Mouse (Mus musculus): ENCODE results near the gene Mycl. TPM values are rescaled to one million over a fixed set of nuclear protein-coding genes. Genes with fewer than 3 reads are reported as not detected.
"Not testable (repeated sequence)": the region's sequence is repeated elsewhere in the genome, so short reads cannot be mapped to it uniquely, and the experiment has no call there.

Mycl gene
- polyA plus RNA-seq, 1 experiment from 2014 or later: 2.9 TPM

GRCm38 (mm10) chr4:123005054-123005966 is 9.9 kb downstream of the Mycl start:
- ATAC-seq: no peak
- no peak for TF ChIP-seq CTCF (IDR thresholded peaks at IDR 0.05; ENCODE audit: low read depth)
- Histone ChIP-seq H3K27ac (ENCODE audit: low read depth, low read length) (no peak overlapping the region), H3K4me1 (replicated peaks; ENCODE audit: control insufficient read depth, insufficient read depth, low read length) (no peaks in the 10 kb centered on the region), H3K27me3 (replicated peaks; ENCODE audit: control insufficient read depth, insufficient read depth, low read length) (no peaks in the 10 kb centered on the region), H3K4me3 (ENCODE audit: low read depth, low read length) (no peak overlapping the region), H3K9ac (ENCODE audit: low read depth, low read length) (no peak overlapping the region), H3K4me2 (replicated peaks; ENCODE audit: low read depth) (no peak overlapping the region), H3K9me3 (ENCODE audit: control insufficient read depth) (no peaks in the 10 kb centered on the region), H3K36me3 (ENCODE audit: control insufficient read depth, insufficient read depth) (no peaks in the 10 kb centered on the region)
- WGBS: 29% methylated on average over 15 of the region's 15 CpGs

GRCm38 (mm10) chr4:123012501-123012900 is 17.0 kb downstream of the Mycl start:
- H3K4me3 ChIP-seq (ENCODE audit: low read depth, low read length); H3K27ac ChIP-seq (ENCODE audit: low read depth, low read length); H3K9ac ChIP-seq (ENCODE audit: low read depth, low read length); H3K36me3 ChIP-seq (ENCODE audit: control insufficient read depth, insufficient read depth); H3K4me2 ChIP-seq (replicated peaks; ENCODE audit: low read depth); H3K27me3 ChIP-seq (replicated peaks; ENCODE audit: control insufficient read depth, insufficient read depth, low read length); H3K9me3 ChIP-seq (ENCODE audit: control insufficient read depth); ATAC-seq; H3K4me1 ChIP-seq (replicated peaks; ENCODE audit: control insufficient read depth, insufficient read depth, low read length): not testable (repeated sequence)
- WGBS: 89% methylated on average over 4 of the region's 4 CpGs

GRCm38 (mm10) chr4:123013346-123013945 is 18.0 kb downstream of the Mycl start:
- H3K27me3 ChIP-seq (replicated peaks; ENCODE audit: control insufficient read depth, insufficient read depth, low read length): no peaks in the 10 kb centered on the region
- no peaks in the 10 kb centered on the region for H3K4me1 ChIP-seq (replicated peaks; ENCODE audit: control insufficient read depth, insufficient read depth, low read length)
- TF ChIP-seq CTCF (IDR thresholded peaks at IDR 0.05; ENCODE audit: low read depth): no peak
- H3K27ac ChIP-seq (ENCODE audit: low read depth, low read length): no peak overlapping the region
- H3K36me3 ChIP-seq (ENCODE audit: control insufficient read depth, insufficient read depth): no peaks in the 10 kb centered on the region
- no peaks in the 10 kb centered on the region for H3K9me3 ChIP-seq (ENCODE audit: control insufficient read depth)
- no peak overlapping the region for H3K9ac ChIP-seq (ENCODE audit: low read depth, low read length)
- 60% methylated on average over 5 of the region's 5 CpGs for WGBS
- no peak for ATAC-seq
- H3K4me3 ChIP-seq (ENCODE audit: low read depth, low read length): no peak overlapping the region
- no peak overlapping the region for H3K4me2 ChIP-seq (replicated peaks; ENCODE audit: low read depth)

- H3K9ac ChIP-seq (ENCODE audit: low read depth, low read length): no peak overlapping the region
- ATAC-seq: no peak
- H3K9me3 ChIP-seq (ENCODE audit: control insufficient read depth): no peaks in the 10 kb centered on the region
- no peaks in the 10 kb centered on the region for H3K36me3 ChIP-seq (ENCODE audit: control insufficient read depth, insufficient read depth)
- H3K27me3 ChIP-seq (replicated peaks; ENCODE audit: control insufficient read depth, insufficient read depth, low read length): no peaks in the 10 kb centered on the region
- TF ChIP-seq CTCF (IDR thresholded peaks at IDR 0.05; ENCODE audit: low read depth): no peak
- H3K4me3 ChIP-seq (ENCODE audit: low read depth, low read length): no peak overlapping the region
- H3K4me1 ChIP-seq (replicated peaks; ENCODE audit: control insufficient read depth, insufficient read depth, low read length): 0 out of 2 replicates have a peak, but pooled peaks cover 2% of the 10 kb centered on the region
- WGBS: 37% methylated on average over 3 of the region's 3 CpGs
- H3K27ac ChIP-seq (ENCODE audit: low read depth, low read length): no peak overlapping the region
- H3K4me2 ChIP-seq (replicated peaks; ENCODE audit: low read depth): no peak overlapping the region
Observed at GRCm38 (mm10) chr4:123013949-123014406, 18.5 kb downstream of the Mycl start.

GRCm38 (mm10) chr4:123014501-123015282 is 19.2 kb downstream of the Mycl start:
- Histone ChIP-seq H3K27me3 (replicated peaks; ENCODE audit: control insufficient read depth, insufficient read depth, low read length) (no peaks in the 10 kb centered on the region), H3K27ac (ENCODE audit: low read depth, low read length) (no peak overlapping the region), H3K9me3 (ENCODE audit: control insufficient read depth) (no peaks in the 10 kb centered on the region), H3K4me1 (replicated peaks; ENCODE audit: control insufficient read depth, insufficient read depth, low read length) (0 out of 2 replicates have a peak, but pooled peaks cover 3% of the 10 kb centered on the region), H3K4me2 (replicated peaks; ENCODE audit: low read depth) (no peak overlapping the region), H3K36me3 (ENCODE audit: control insufficient read depth, insufficient read depth) (no peaks in the 10 kb centered on the region), H3K9ac (ENCODE audit: low read depth, low read length) (no peak overlapping the region), H3K4me3 (ENCODE audit: low read depth, low read length) (no peak overlapping the region)
- no peak for ATAC-seq
- WGBS: 41% methylated on average over 7 of the region's 7 CpGs
- TF ChIP-seq CTCF (IDR thresholded peaks at IDR 0.05; ENCODE audit: low read depth): no peak
